Mouse (Mus musculus): Measurements from ENCODE around the gene Szrd1. TPM values are rescaled to one million over a fixed set of nuclear protein-coding genes. Genes with fewer than 3 reads are reported as not detected.

The Szrd1 gene
- polyA plus RNA-seq, 1 experiment from 2014 or later = 23.3 TPM

Other genes with a start within 250 kb of the Szrd1 start
- gene Padi2, start 233.4 kb downstream of the Szrd1 start, polyA plus RNA-seq (2014; fragmentation: Nextera tagmentation; extraction: Ambion mirVana) = 13.9 and 22.6 TPM in 2 replicates
- gene Sdhb, start 178.6 kb downstream of the Szrd1 start, polyA plus RNA-seq (2014; fragmentation: Nextera tagmentation; extraction: Ambion mirVana) = 442 and 499 TPM in 2 replicates
- gene Atp13a2, start 152.9 kb downstream of the Szrd1 start, polyA plus RNA-seq (2014; fragmentation: Nextera tagmentation; extraction: Ambion mirVana) = 26.5 and 39.5 TPM in 2 replicates
- gene Mfap2, start 129.4 kb downstream of the Szrd1 start, polyA plus RNA-seq (2014; fragmentation: Nextera tagmentation; extraction: Ambion mirVana) = 412 and 476 TPM in 2 replicates
- gene Crocc, start 79.2 kb downstream of the Szrd1 start, polyA plus RNA-seq (2014; fragmentation: Nextera tagmentation; extraction: Ambion mirVana) = 10.3 and 13.2 TPM in 2 replicates
- gene Necap2, start 61.4 kb downstream of the Szrd1 start, polyA plus RNA-seq (2014; fragmentation: Nextera tagmentation; extraction: Ambion mirVana) = 64.4 and 79.8 TPM in 2 replicates
- gene Spata21, start 51.4 kb downstream of the Szrd1 start, polyA plus RNA-seq (2014; fragmentation: Nextera tagmentation; extraction: Ambion mirVana) = 0.27 and 0.95 TPM in 2 replicates
- 22.0 and 26.8 TPM in 2 replicates for gene Fbxo42, start 8.1 kb upstream of the Szrd1 start, polyA plus RNA-seq (2014; fragmentation: Nextera tagmentation; extraction: Ambion mirVana)
- 3.6 and 5.0 TPM in 2 replicates for gene Rsg1, start 74.2 kb upstream of the Szrd1 start, polyA plus RNA-seq (2014; fragmentation: Nextera tagmentation; extraction: Ambion mirVana)
- 6.8 and 7.4 TPM in 2 replicates for gene Arhgef19, start 99.7 kb upstream of the Szrd1 start, polyA plus RNA-seq (2014; fragmentation: Nextera tagmentation; extraction: Ambion mirVana)
- gene Epha2, start 161.5 kb upstream of the Szrd1 start, polyA plus RNA-seq (2014; fragmentation: Nextera tagmentation; extraction: Ambion mirVana) = 3.7 and 3.9 TPM in 2 replicates
- 1.9 and 2.5 TPM in 2 replicates for gene Fam131c, start 228.4 kb upstream of the Szrd1 start, polyA plus RNA-seq (2014; fragmentation: Nextera tagmentation; extraction: Ambion mirVana)